Mouse (Mus musculus) spleen, postnatal 14 days (tissue): ENCODE results near the gene App.

ENCODE experiments used
- DNase-seq, 2 experiments: peaks; one replicate each; pipeline ENCODE4 v3.0.0; 2021 to 2022; ENCODE audit warnings: low spot score in 2 of 2

App gene

GRCm38 (mm10) chr16:84973446-84974175 is 200.0 kb downstream of the App start:
- no peak for DNase-seq

GRCm38 (mm10) chr16:84971535-84972330 is 201.8 kb downstream of the App start:
- no peak for DNase-seq

- no peak for DNase-seq
These were observed 204.5 kb downstream of the App start for GRCm38 (mm10) chr16:84969026-84969425.

GRCm38 (mm10) chr16:84966983-84967382 is 206.6 kb downstream of the App start:
- no peak for DNase-seq

- no peak for DNase-seq
These were observed 207.5 kb downstream of the App start for GRCm38 (mm10) chr16:84966096-84966495.

GRCm38 (mm10) chr16:84963960-84964359 is 209.6 kb downstream of the App start:
- DNase-seq: no peak

- DNase-seq: no peak
These were observed 210.0 kb downstream of the App start for GRCm38 (mm10) chr16:84963527-84963926.

- no peak for DNase-seq
These were observed 216.3 kb downstream of the App start for GRCm38 (mm10) chr16:84957253-84957652.

- DNase-seq: no peak
These were observed 216.9 kb downstream of the App start for GRCm38 (mm10) chr16:84956690-84957089.

GRCm38 (mm10) chr16:84955840-84956239 is 217.7 kb downstream of the App start:
- DNase-seq: no peak

GRCm38 (mm10) chr16:84955204-84955839 is 218.2 kb downstream of the App start:
- DNase-seq: peak; percentile 31 to 69

GRCm38 (mm10) chr16:84931024-84931423 is 242.5 kb downstream of the App start:
- no peak for DNase-seq

- no peak for DNase-seq
These were observed 245.7 kb downstream of the App start for GRCm38 (mm10) chr16:84927827-84928226.

GRCm38 (mm10) chr16:84919649-84920308 is 253.8 kb downstream of the App start:
- DNase-seq: no peak

- DNase-seq: no peak
These were observed 254.5 kb downstream of the App start for GRCm38 (mm10) chr16:84919087-84919486.

GRCm38 (mm10) chr16:84916772-84917171 is 256.8 kb downstream of the App start:
- DNase-seq: no peak

GRCm38 (mm10) chr16:84911477-84912165 is 261.9 kb downstream of the App start:
- no peak for DNase-seq

GRCm38 (mm10) chr16:84902995-84903394 is 270.6 kb downstream of the App start:
- no peak for DNase-seq
